Mouse (Mus musculus) cerebellum, postnatal 14 days (tissue): ENCODE data around the gene Usp33.

Experiments
- DNase-seq, 2 experiments: peaks; one replicate each; pipeline ENCODE4 v3.0.0; 2021; ENCODE audit warnings: mixed read lengths in 2 of 2

The Usp33 gene

DNA sequence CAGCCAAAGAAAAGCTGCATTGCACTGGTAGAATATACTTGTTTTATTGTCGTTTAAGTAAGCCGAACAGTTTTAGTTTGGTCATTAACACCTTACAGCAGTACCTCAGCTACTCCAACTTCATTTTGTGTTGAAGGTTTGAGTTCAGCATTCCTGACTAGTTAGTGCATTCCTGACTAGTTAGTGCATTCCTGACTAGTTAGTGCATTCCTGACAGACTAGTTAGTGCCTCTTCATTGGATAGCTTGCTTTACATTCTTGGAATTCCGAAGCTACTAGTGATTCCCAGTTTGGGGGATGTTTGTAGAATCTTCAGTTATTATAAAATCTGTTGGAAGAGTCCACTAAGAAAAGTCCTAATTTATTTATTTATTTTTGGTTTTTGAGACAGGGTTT lies 56.4 kb downstream of the Usp33 start:
- DNase-seq, result no peak

GRCm38 (mm10) chr3:152403827-152404226 lies 57.5 kb downstream of the Usp33 start:
- no peak for DNase-seq

DNA sequence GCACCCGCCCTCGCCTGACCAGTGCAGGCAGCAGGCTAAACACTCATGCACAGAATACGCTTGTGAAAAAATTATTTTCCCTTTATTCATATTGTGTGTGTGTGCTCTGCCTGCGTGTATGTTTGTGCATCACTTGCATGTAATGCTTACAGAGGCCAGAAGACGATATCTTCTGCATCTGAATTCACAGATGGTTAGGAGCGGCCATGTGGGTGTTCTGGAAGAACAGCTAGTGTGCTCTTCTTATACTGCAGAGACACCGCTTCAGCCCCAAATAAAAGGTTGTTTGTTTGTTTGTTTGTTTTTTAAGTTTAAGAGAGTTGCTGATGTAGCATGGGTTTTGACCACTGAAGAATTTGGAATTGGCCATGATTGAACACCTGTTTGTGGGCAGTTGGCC lies 59.1 kb downstream of the Usp33 start:
- no peak for DNase-seq

- no peak for DNase-seq
These were observed 59.8 kb downstream of the Usp33 start for GRCm38 (mm10) chr3:152405978-152406640.

GRCm38 (mm10) chr3:152410980-152411551 lies 64.8 kb downstream of the Usp33 start:
- DNase-seq, result no peak

- DNase-seq, result no peak
These were observed 66.1 kb downstream of the Usp33 start for GRCm38 (mm10) chr3:152412362-152412761.

GRCm38 (mm10) chr3:152428925-152429324 lies 82.6 kb downstream of the Usp33 start:
- DNase-seq, result no peak

DNA sequence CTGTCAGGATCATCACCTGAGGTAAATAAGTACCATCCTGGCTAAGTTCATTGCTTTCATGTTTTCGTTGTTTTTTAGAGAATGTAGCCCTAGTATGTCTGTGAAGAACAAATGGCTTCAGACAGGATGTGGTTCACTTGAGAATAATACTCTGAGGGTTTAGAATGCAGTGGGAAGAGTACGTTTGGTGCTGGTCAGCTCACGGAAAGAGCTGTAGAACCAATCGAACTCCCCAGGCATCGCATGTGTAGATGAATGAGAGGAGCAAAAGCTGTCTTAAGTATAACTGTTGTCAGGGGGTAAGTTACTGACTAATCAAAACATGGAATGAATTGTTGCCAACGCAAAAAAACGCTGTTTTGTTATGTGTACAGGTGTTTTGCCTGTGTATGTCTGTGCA lies 86.4 kb downstream of the Usp33 start:
- DNase-seq, result no peak

DNA sequence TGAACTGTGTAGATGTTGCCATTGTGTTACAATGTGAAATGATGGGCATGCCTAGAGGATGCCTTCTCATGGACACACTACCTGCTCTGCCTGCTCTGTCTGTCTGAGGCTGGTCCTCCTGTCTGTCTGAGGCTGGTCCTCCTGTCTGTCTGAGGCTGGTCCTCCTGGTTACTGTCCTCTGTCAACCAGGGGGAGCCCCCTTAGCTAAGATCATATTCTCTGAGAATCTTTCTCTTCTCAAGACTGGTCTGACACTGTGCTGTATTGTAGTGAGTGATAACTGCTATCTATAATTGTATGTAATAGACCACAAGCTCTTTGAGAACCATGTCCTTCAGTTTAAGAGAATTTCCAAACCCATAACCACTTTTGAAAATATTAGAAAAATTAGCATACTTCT lies 89.3 kb downstream of the Usp33 start:
- DNase-seq, result no peak

DNA sequence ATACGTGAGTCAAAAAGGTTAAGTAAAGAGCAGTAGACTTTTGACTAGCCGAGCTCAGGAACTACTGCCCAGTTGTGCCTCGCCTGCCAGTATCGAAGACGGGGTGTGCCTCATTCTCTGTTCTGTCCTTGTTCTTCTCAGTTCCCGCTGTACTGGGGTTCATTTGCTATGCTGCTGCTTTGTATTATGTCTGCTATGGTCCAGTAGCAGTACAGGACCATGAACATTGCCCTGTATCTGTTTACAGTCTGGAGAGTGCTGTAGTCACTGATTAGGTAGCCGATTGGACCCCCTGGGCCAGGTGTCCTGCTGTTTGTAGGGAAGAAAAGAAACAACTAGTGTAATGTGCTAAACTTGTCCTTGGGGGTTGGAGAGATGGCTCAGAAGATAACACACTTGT lies 91.8 kb downstream of the Usp33 start:
- DNase-seq, result no peak

- DNase-seq, result no peak
These were observed 96.5 kb downstream of the Usp33 start for GRCm38 (mm10) chr3:152442795-152443194.
